ENCODE assay signal across 9 mouse cellular contexts in the genomic region with DNA sequence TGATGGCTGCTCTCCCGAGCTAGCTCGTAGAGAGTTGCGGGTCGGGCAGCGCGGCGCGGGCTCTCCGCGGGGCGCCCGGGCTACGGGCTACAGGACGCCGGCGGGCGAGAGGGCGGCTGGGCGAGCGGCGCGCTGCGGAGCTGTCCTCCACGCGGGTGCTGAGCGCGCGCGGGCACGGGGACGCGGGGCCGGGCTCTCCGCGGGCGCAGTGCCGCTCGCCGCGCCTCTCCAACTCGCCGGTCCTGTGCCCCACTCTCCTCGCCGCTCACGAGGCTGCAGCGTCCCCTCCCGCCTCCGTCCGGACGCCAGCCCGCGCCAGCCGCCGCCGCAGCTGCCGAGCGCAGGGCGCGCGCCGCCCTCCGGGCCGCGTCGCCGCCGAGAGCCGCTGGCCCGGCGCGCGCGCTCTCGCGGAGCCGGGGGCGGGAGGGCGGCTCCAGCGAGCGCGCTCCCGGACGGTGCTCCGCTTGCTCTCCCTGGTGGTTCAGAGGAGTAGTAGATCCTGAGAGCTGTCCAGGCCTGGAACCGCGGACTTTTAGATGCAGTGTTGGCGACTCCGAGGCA. TPM values are rescaled to one million over a fixed set of nuclear protein-coding genes. Genes with fewer than 3 reads are reported as not detected.
A peak's percentile ranks its signal among the peaks of the same experiment; 100 is the strongest.
DNase-seq lines count a peak whose midpoint lies in the region; ATAC-seq lines count a peak whose summit lies in the region.
"Had no signal": no experiment of that assay in that cellular context is flagged by ENCODE, and none has a peak within 500 bp of the region (broad histone marks: within the 10 kb centered on the region; RNA-seq: fewer than 3 reads in every experiment).

A gene (minus strand): TSS at position 347 of the 561 bp plus-strand sequence.

- H3K4me3 ChIP-seq in heart, embryonic 10.5 days = peak within 1 kb of the TSS; percentile 70
- peak within 1 kb of the TSS; percentile 56 for H3K4me3 ChIP-seq in limb, embryonic 12.5 days (replicated peaks)
- H3K4me3 ChIP-seq in neural tube, embryonic 12.5 days = peak within 1 kb of the TSS; percentile 68

- no peaks in the 10 kb centered on the region for H3K9me3 ChIP-seq in heart, embryonic 10.5 days
- H3K9me3 ChIP-seq in limb, embryonic 12.5 days = no peaks in the 10 kb centered on the region
- no peaks in the 10 kb centered on the region for H3K9me3 ChIP-seq in neural tube, embryonic 12.5 days

- H3K27me3 ChIP-seq in heart, embryonic 10.5 days (ENCODE audit: insufficient read depth, poor library complexity, severe bottlenecking) = peaks cover 36% of the 10 kb centered on the region
- peaks cover 30% of the 10 kb centered on the region for H3K27me3 ChIP-seq in limb, embryonic 12.5 days
- peaks cover 12% of the 10 kb centered on the region; the same call in 1 of the 2 replicates for H3K27me3 ChIP-seq in neural tube, embryonic 12.5 days (replicated peaks)

- H3K4me1 ChIP-seq in heart, embryonic 10.5 days = peaks cover 9% of the 10 kb centered on the region
- H3K4me1 ChIP-seq in limb, embryonic 12.5 days (replicated peaks) = peaks cover 8% of the 10 kb centered on the region
- H3K4me1 ChIP-seq in neural tube, embryonic 12.5 days = 0 out of 2 replicates have a peak, but pooled peaks cover 7% of the 10 kb centered on the region

- no peaks in the 10 kb centered on the region for H3K36me3 ChIP-seq in heart, embryonic 10.5 days
- H3K36me3 ChIP-seq in limb, embryonic 12.5 days = no peaks in the 10 kb centered on the region
- H3K36me3 ChIP-seq in neural tube, embryonic 12.5 days = no peaks in the 10 kb centered on the region

- H3K27ac ChIP-seq in heart, embryonic 10.5 days = 0 out of 2 replicates have a peak within 1 kb of the TSS, but pooled peaks have one; percentile 36
- no peak within 1 kb of the TSS for H3K27ac ChIP-seq in limb, embryonic 12.5 days
- no peak within 1 kb of the TSS for H3K27ac ChIP-seq in neural tube, embryonic 12.5 days
- H3K27ac ChIP-seq: macrophage had no signal

- WGBS in heart, embryonic 10.5 days = under 1% methylated on average over 85 of the region's 88 CpGs
- WGBS in limb, embryonic 12.5 days = under 1% methylated on average over 63 of the region's 88 CpGs
- under 1% methylated on average over 88 of the region's 88 CpGs for WGBS in neural tube, embryonic 12.5 days

- H3K9ac ChIP-seq in limb, embryonic 12.5 days (replicated peaks) = peak within 1 kb of the TSS; percentile 40
- H3K9ac ChIP-seq in neural tube, embryonic 12.5 days = peak within 1 kb of the TSS; percentile 62

- H3K4me2 ChIP-seq in limb, embryonic 12.5 days = peak within 1 kb of the TSS; percentile 84
- peak within 1 kb of the TSS; percentile 89 for H3K4me2 ChIP-seq in neural tube, embryonic 12.5 days (replicated peaks)

- ATAC-seq in limb, embryonic 12.5 days (ENCODE audit: insufficient number of reproducible peaks, insufficient read depth, low FRiP score, low TSS enrichment, low read depth) = peak; percentile 94
- ATAC-seq in neural tube, embryonic 12.5 days (ENCODE audit: low FRiP score, low read depth) = peak; percentile 94

- peak; percentile 90 for DNase-seq in heart, adult 11 months
- DNase-seq in heart, adult 8-10 months (ENCODE audit: low spot score) = no peak
- peak; percentile 69 for DNase-seq in embryo, embryonic 9.5 days (ENCODE audit: extremely low spot score)
- no peak for DNase-seq in heart, embryonic 10.5 days (ENCODE audit: low spot score)
- peak; percentile 11 for DNase-seq in kidney, adult 9 months
- DNase-seq in urinary bladder, postnatal 14 days (ENCODE audit: low spot score) = peak; percentile 42

RNA-seq across cellular contexts. Expression of the gene that starts here (rescaled TPM):
- under 1 TPM; 0.11 to 0.66 (median 0.31) TPM for total RNA-seq in heart, adult 8-10 months (2022)
- 0.12 and 0.14 TPM in 2 replicates for polyA plus RNA-seq in heart, embryonic 10.5 days (2016; fragmentation: Nextera tagmentation; extraction: Ambion mirVana)
- polyA plus RNA-seq in limb, embryonic 12.5 days (2016; fragmentation: Nextera tagmentation; extraction: Ambion mirVana) = 0.17 and 0.38 TPM in 2 replicates
- polyA plus RNA-seq in neural tube, embryonic 12.5 days (2016; fragmentation: Nextera tagmentation; extraction: Ambion mirVana) = 5.1 and 5.4 TPM in 2 replicates
- polyA plus RNA-seq: macrophage had no signal

Comparison
In these comparisons a context has a peak if more than half of its experiments do, and no peak if none do; other contexts are left out.
1. DNase-seq: peak in heart, adult 11 months (single experiment), embryo, embryonic 9.5 days (single experiment), kidney, adult 9 months (single experiment) and urinary bladder, postnatal 14 days (single experiment); none in heart, adult 8-10 months (single experiment) and heart, embryonic 10.5 days (single experiment).
2. Peak in ATAC-seq, H3K4me3 ChIP-seq, H3K9ac ChIP-seq and H3K4me2 ChIP-seq in limb, embryonic 12.5 days; RNA of the gene not detected or under 1 TPM.
3. Peak in every context shown above with its lines, with median percentiles within 50 percentile points of each other: H3K4me3 ChIP-seq.